Mouse (Mus musculus): ENCODE measurements around the gene Nol7. TPM values are rescaled to one million over a fixed set of nuclear protein-coding genes. Genes with fewer than 3 reads are reported as not detected.

Nol7 gene
- polyA plus RNA-seq (2021; fragmentation: Nextera tagmentation) = 205 and 226 TPM in 2 replicates
- long read RNA-seq, experiment 1, transcript Nol7-201 (8 exons, 1,800 nt) = major isoform, 26 of 62 reads
- long read RNA-seq, experiment 1, partial matches to known transcripts = 28 of 62 reads
- long read RNA-seq, experiment 1, other reads (novel, unspliced or antisense) = 8 of 62 reads
- long read RNA-seq, experiment 2, transcript Nol7-201 (8 exons, 1,800 nt) = major isoform, 22 of 112 reads
- long read RNA-seq, experiment 2, partial matches to known transcripts = 83 of 112 reads
- long read RNA-seq, experiment 2, other reads (novel, unspliced or antisense) = 3 of 112 reads

GRCm38 (mm10) chr13:43398297-43399080 lies at the start of gene Nol7:
Gene Nol7, plus strand, starts transcription at chr13:43398390.

GRCm38 (mm10) chr13:43364985-43365824 lies 33.0 kb upstream of the Nol7 start, which contains the start of gene Sirt5:
Gene Sirt5, plus strand, starts transcription at chr13:43365496.

Other genes with a start within 250 kb of the Nol7 start
- gene Tbc1d7, start 226.9 kb upstream of the Nol7 start, polyA plus RNA-seq (2021; fragmentation: Nextera tagmentation) = 43.0 and 53.1 TPM in 2 replicates
- gene Gfod1, start 94.2 kb upstream of the Nol7 start, polyA plus RNA-seq (2021; fragmentation: Nextera tagmentation) = 5.0 and 7.6 TPM in 2 replicates
- gene Sirt5, start 32.9 kb upstream of the Nol7 start, polyA plus RNA-seq (2021; fragmentation: Nextera tagmentation) = 20.0 and 23.1 TPM in 2 replicates
- 11.4 and 12.9 TPM in 2 replicates for gene Ranbp9, start 82.9 kb downstream of the Nol7 start, polyA plus RNA-seq (2021; fragmentation: Nextera tagmentation)
- gene Mcur1, start 161.8 kb downstream of the Nol7 start, polyA plus RNA-seq (2021; fragmentation: Nextera tagmentation) = 5.9 and 14.8 TPM in 2 replicates
- gene Rnf182, start 217.3 kb downstream of the Nol7 start, polyA plus RNA-seq (2021; fragmentation: Nextera tagmentation) = 7.1 and 8.0 TPM in 2 replicates